Mouse (Mus musculus): ENCODE measurements around the gene Zfp970. TPM values are rescaled to one million over a fixed set of nuclear protein-coding genes. Genes with fewer than 3 reads are reported as not detected.
"Not testable (repeated sequence)": the region's sequence is repeated elsewhere in the genome, so short reads cannot be mapped to it uniquely, and the experiment has no call there.

Gene Zfp970
- 10 to 100 TPM; 23.4 to 28.9 TPM for total RNA-seq (2021)

DNA sequence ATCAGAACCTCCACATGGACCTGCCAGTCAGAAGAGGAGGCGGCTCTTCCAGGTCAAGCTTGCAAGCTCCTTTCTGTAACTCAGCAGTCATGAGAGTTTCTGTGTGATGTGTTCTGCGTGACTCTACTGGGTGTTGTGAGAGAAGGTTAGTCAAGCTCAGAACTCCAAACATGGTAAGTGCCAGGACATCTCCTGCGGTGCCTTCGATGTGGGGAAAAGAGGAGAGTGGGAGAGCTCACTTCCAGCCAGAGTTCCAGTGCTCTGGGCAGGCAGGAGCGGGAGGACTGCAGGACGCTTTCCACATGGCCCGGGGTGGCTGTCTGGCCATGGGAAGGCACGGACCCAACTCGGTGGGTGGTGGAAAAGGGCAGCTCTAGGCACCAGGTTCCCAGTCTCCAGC lies at the start of gene Zfp970:
TSS of gene Zfp970 (plus strand) at position 58 of the 400 bp plus-strand sequence.
- DNase-seq (ENCODE audit: low spot score in 2 of 2), result peak in 1 of 2 experiments; percentile 28
- intact Hi-C loops (cut with DNase I), result not testable (repeated sequence)

DNA sequence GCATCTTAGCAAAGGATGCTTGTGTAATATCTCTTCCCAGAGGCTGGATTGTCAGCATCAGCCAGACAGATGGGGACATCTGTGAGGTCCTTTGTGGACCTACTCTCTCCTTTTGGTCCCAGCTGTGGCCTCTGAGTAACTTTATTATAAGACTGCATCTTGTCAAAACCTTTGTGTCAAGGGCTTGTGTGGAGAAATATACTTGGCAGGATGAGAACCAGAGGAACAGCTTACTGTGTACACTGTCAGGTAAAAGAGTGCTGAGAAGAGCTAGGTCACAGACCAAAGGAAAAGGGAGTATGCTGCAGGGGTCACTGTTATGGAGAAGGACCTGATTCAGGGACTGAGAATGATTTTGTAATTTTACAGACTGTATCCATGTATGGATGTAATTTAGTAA lies 3.7 kb downstream of the Zfp970 start:
- intact Hi-C loops (cut with DNase I); DNase-seq (ENCODE audit: low spot score in 2 of 2): not testable (repeated sequence)

GRCm38 (mm10) chr2:177472261-177472660 lies 7.7 kb downstream of the Zfp970 start:
- intact Hi-C loops (cut with DNase I); DNase-seq (ENCODE audit: low spot score in 2 of 2): not testable (repeated sequence)

DNA sequence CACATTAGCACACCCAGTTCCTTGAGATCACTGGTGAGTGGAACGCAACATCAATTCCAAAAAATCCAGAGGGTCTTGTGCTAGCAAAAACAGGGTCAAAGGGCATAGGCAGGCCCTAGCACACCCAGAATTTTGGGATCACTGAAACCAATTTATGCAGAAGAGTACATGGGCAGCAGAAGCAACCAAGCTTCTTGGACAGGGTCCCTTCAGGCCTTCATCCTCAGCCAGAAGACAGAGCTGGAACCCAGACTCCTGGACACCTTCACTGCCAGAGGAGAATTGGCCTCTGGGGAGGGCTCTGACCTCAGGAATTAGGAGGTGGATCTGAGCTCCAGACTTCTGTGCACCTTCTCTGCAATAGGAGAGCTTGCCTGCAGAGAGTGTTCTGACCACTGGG lies 17.4 kb downstream of the Zfp970 start:
- DNase-seq (ENCODE audit: low spot score in 2 of 2); intact Hi-C loops (cut with DNase I): not testable (repeated sequence)

DNA sequence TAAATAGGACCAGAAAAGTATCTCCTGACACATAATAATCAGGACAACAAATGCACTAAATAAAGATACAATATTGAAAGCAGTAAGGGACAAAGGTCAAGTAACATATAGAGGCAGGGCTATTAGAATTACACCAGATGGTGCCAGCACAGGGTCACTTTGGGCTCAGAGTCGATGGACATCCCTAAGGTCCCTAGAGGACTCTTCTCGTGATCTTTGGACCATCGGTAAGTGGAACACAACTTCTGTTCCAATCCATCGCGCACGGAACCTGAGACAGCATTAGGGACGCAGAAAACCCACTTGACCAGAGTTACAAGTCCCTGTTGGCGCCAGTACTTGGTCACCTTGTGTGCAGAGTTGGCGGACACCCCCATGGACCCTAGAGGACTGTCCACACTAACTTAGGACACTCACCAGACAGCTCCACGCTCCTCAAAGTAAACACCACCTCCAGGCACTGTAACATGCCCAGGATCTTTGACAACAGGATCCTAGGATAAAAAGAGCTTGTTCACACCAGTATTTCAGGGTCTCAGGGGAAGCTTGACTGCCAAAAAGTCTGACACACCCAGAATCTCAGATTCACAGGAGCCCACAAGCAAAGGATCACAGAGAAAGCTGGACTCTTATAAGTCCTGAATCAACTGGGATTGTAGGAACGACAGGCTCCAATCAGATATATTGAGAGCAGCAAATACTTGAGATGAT lies 18.9 kb downstream of the Zfp970 start:
- intact Hi-C loops (cut with DNase I); DNase-seq (ENCODE audit: low spot score in 2 of 2): not testable (repeated sequence)

DNA sequence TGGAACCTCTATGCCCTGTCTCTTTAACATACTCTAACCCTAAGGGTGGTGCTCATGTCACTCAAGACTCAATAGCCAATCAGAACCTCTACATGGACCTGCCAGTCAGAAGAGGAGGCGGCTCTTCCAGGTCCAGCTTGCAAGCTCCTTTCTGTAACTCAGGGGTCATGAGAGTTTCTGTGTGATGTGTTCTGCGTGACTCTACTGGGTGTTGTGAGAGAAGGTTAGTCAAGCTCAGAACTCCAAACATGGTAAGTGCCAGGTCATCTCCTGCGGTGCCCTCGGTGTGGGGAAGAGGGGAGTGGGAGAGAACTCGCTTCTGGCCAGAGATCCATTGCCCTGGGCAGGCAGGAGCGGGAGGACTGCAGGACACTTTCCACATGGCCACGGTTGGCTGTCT lies 33.5 kb downstream of the Zfp970 start, which contains the start of gene Gm14403:
TSS of gene Gm14403 (plus strand) at position 149 of the 400 bp plus-strand sequence.
- intact Hi-C loops (cut with DNase I), result not testable (repeated sequence)
- DNase-seq (ENCODE audit: low spot score in 2 of 2), result peak; percentile 27 to 41

DNA sequence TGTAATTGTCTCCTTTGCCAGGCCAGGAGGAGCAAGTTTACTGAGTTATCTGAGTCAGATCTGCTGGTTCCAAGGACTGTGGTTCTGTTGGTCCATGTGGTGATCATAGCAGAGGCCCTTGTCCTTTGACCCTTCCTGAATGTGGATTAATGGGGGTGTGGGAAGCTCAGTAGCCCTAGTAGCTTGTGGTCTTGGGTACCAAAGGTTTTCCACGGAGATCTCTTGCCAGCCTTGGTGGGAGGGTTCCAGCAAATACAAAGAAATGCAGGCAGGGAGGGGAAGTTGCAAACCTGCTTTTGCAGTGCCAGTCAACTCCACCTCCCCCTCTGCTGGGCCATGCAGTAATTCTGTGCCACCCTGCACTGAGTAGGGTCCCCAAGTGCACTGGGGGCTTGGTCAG lies 34.6 kb downstream of the Zfp970 start:
- DNase-seq (ENCODE audit: low spot score in 2 of 2); intact Hi-C loops (cut with DNase I): not testable (repeated sequence)

DNA sequence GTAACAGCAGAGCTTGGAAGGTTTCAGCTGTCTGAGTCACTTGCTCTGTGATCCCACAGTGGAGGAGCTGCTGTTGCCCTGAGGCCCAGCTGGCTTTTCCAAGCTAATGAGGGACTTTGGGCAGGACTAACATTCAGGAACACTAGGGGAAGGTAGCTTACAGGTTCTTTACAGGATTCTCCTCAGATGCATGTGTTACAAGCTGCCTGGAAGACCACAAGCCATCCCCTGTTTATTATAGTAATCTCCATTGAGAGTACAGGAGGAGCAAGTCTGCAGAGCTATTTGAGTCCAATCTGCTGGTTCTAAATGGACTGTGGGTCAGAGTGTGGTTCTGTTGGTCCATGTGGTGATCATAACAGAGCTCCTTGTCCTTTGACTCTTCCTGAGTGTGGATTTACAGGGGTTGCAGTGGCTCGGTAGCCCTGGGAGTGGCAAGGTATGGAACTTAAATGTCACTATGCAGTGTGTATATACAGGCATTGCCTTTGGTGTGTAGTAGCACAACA lies 40.7 kb downstream of the Zfp970 start:
- intact Hi-C loops (cut with DNase I); DNase-seq (ENCODE audit: low spot score in 2 of 2): not testable (repeated sequence)

DNA sequence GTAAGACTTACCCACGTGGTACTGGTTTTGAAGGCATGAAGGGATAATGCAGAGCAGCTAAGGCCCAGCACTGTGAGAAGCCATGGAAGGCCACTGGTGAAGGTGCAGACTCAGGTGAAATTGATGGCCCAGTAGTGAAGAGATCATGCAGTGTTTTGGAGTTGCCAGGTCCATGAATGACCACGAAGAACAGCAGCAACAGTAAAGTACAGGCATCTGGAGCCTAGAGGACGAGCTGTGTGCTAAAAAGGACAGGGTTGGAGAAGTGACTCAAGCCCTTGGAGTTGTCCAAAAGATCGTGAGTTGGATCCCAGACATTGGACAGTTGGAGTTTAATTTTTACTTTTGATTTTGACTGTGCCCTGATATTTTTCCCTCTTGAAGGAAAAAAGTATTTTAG lies 46.8 kb downstream of the Zfp970 start:
- DNase-seq (ENCODE audit: low spot score in 2 of 2); intact Hi-C loops (cut with DNase I): not testable (repeated sequence)

DNA sequence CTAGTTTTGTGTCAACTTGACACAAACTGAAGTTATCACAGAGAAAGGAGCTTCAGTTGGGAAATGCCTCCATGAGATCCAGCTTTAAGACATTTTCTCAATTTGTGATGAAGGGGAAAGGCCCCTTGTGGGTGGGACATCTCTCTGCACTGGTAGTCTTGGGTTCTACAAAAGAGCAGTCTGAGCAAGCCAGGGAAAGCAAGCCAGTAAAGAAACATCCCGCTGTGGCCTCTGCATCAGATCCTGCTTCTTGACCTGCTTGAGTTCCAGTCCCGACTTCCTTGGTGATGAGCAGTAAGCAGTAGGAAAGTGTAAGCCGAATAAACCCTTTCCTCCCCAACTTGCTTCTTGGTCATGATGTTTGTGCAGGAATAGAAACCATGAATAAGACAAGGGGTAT lies 47.4 kb downstream of the Zfp970 start:
- intact Hi-C loops (cut with DNase I); DNase-seq (ENCODE audit: low spot score in 2 of 2): not testable (repeated sequence)

DNA sequence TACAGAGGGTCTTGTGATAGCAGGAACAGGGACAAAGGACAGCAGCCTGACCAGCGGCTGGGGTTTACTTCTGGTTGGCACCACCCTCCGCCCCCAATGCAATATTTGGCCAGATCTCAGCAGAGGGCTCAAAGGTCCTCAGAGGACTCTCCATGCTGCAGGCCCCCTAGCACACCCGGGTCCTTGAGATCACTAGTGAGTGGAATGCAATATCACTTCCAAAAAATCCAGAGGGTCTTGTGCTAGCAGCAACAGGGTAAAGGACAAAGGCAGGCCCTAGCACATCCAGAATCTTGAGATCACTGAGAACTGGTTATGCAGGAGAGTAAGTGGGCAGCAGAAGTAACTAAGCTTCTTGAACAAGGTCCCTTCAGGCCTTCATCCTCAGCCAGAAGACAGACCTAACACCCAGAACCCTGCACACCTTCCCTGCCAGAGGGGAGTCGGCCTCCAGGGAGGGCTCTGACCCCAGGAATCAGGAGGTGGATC lies 49.5 kb downstream of the Zfp970 start:
- DNase-seq (ENCODE audit: low spot score in 2 of 2); intact Hi-C loops (cut with DNase I): not testable (repeated sequence)

DNA sequence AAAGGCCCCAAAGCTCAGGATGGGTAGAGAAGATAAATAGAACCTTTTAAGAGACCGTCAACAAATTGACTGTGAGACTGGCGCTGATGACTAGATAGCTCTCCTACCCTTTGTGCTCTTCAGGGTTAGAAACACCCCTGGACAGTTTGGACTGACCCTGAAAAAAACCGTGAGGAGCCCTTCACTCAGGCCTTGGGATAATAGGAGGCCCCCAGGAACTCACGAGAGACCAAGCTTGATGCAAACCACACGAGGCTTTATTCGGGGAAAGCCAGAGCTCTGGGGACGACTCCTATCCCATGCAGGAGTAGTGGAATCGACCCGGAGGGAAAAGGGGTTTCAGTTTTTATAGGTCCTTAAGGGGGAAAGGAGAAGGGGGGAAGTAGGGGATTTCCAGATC lies 53.2 kb downstream of the Zfp970 start:
- DNase-seq (ENCODE audit: low spot score in 2 of 2); intact Hi-C loops (cut with DNase I): not testable (repeated sequence)

GRCm38 (mm10) chr2:177518354-177518753 lies 53.8 kb downstream of the Zfp970 start:
- DNase-seq (ENCODE audit: low spot score in 2 of 2); intact Hi-C loops (cut with DNase I): not testable (repeated sequence)

DNA sequence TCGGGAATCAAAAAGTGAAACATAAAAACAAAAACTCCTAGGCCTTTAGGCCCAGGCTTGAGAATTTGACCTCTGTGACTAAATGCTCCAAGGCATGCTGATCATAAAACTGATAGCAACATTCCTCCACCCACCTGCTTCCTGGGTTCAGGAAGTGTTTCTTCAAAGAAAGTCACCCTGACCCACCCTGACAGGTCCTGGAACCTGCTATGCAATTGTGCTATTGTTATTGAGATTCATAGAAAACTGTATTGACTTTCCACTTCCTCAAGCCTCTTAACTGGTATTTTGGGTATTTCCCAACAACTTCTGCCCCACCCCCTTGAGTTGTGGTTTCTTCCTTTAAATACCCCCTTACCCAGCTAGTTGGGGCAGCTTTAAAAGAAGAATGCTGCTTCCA lies 54.4 kb downstream of the Zfp970 start:
- intact Hi-C loops (cut with DNase I); DNase-seq (ENCODE audit: low spot score in 2 of 2): not testable (repeated sequence)

- intact Hi-C loops (cut with DNase I), result no loop called here
- DNase-seq (ENCODE audit: low spot score in 2 of 2), result no peak
Observed at GRCm38 (mm10) chr2:177520035-177520434, 55.5 kb downstream of the Zfp970 start.

DNA sequence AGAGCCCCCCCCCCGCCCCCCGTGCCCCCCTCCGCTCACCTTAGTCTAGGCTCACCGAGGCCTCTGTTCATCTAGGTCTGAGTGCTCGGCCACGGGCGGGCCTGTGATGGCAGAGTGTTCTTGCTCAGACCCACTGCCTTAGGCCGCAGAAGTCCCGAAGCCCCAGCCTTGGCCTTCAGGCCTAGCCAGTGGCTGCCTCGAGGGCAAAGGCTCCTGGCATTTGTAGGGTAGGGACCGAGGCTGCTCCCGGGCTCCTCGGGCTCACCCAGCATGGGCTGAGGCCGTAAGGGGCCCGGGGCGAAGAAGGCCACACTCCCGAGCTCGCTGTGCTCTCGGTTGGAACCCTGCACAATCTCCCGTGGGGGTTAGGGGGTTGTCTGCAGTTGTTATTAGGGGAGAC lies 58.5 kb downstream of the Zfp970 start:
- intact Hi-C loops (cut with DNase I), result no loop called here
- no peak for DNase-seq (ENCODE audit: low spot score in 2 of 2)

GRCm38 (mm10) chr2:177523674-177524073 lies 59.1 kb downstream of the Zfp970 start:
- DNase-seq (ENCODE audit: low spot score in 2 of 2); intact Hi-C loops (cut with DNase I): not testable (repeated sequence)

GRCm38 (mm10) chr2:177524171-177524570 lies 59.6 kb downstream of the Zfp970 start:
- DNase-seq (ENCODE audit: low spot score in 2 of 2); intact Hi-C loops (cut with DNase I): not testable (repeated sequence)
